Mouse (Mus musculus) MEL (cell line): ENCODE results near the gene 2310039H08Rik. TPM values are rescaled to one million over a fixed set of nuclear protein-coding genes. Genes with fewer than 3 reads are reported as not detected.
A peak's percentile ranks its signal among the peaks of the same experiment; 100 is the strongest.
"Not testable (repeated sequence)": the region's sequence is repeated elsewhere in the genome, so short reads cannot be mapped to it uniquely, and the experiment has no call there.

ENCODE experiments used
- DNase-seq: peaks from one replicate; pipeline ENCODE4 v3.0.0; 2011; ENCODE audit warnings: low read depth, low spot score
- H3K27ac ChIP-seq: 2 replicates; pipeline ENCODE4 v1.5.1; 2012; ENCODE audit warnings: low read depth, mild to moderate bottlenecking, control low read depth, low read length, moderate library complexity; ENCODE audit not compliant: control insufficient read depth
- H3K27me3 ChIP-seq, 2 experiments: fragments of 150-350 bp in 1 of 2; sonication (generic) in 1 of 2; 2 replicates each; pipeline ENCODE4 v1.6.1; 2012; ENCODE audit warnings: low read length in 2 of 2, mild to moderate bottlenecking in 2 of 2, improper control_type of control experiment in 1 of 2, moderate library complexity in 1 of 2; ENCODE audit not compliant: insufficient read depth in 2 of 2, control insufficient read depth in 1 of 2
- H3K36me3 ChIP-seq, 2 experiments: 2 replicates each; pipeline ENCODE4 v1.6.1; 2012 to 2014; ENCODE audit warnings: low read length in 2 of 2, improper control_type of control experiment in 1 of 2, inconsistent platforms in 1 of 2, mild to moderate bottlenecking in 1 of 2; ENCODE audit not compliant: insufficient read depth in 2 of 2, control insufficient read depth in 1 of 2
- H3K4me1 ChIP-seq, 2 experiments: fragments of 150-350 bp in 1 of 2; sonication (generic) in 1 of 2; 2 replicates each; pipeline ENCODE4 v1.6.1; 2012; ENCODE audit warnings: low read length in 2 of 2, improper control_type of control experiment in 1 of 2, mild to moderate bottlenecking in 1 of 2; ENCODE audit not compliant: insufficient read depth in 2 of 2, control insufficient read depth in 1 of 2
- H3K4me3 ChIP-seq, 2 experiments: fragments of 150-350 bp in 1 of 2; sonication (generic) in 1 of 2; 2 replicates each; pipeline ENCODE4 v1.5.1; 2012; ENCODE audit warnings: low read depth in 2 of 2, low read length in 2 of 2, mild to moderate bottlenecking in 2 of 2, moderate library complexity in 2 of 2, control low read depth in 1 of 2, improper control_type of control experiment in 1 of 2; ENCODE audit not compliant: control insufficient read depth in 1 of 2, insufficient read depth in 1 of 2
- H3K79me2 ChIP-seq: 2 replicates; pipeline ENCODE4 v1.6.1; 2012; ENCODE audit warnings: mild to moderate bottlenecking, low read length, moderate library complexity; ENCODE audit not compliant: control insufficient read depth, poor library complexity, insufficient read depth
- H3K9ac ChIP-seq: 2 replicates; pipeline ENCODE4 v1.6.1; 2012; ENCODE audit warnings: low read depth, mild to moderate bottlenecking, control low read depth, low read length, moderate library complexity; ENCODE audit not compliant: control insufficient read depth, poor library complexity, severe bottlenecking
- H3K9me3 ChIP-seq: fragments of 150-350 bp; sonication (generic); replicated peaks from 2 replicates; pipeline ENCODE4 v1.6.1; 2012; ENCODE audit warnings: mild to moderate bottlenecking, low read length, improper control_type of control experiment, moderate library complexity; ENCODE audit not compliant: insufficient read depth
- BHLHE40 ChIP-seq: IDR thresholded peaks from 2 replicates; pipeline ENCODE4 v1.6.1; 2012; ENCODE audit warnings: low read depth, mild to moderate bottlenecking, inconsistent platforms, low read length, improper control_type of control experiment, borderline replicate concordance
- GABPA ChIP-seq: IDR thresholded peaks from 2 replicates; pipeline ENCODE4 v1.6.1; 2012; ENCODE audit warnings: low read depth, mild to moderate bottlenecking, inconsistent platforms, low read length, improper control_type of control experiment, moderate library complexity
- GATA1 ChIP-seq: IDR thresholded peaks from 2 replicates; pipeline ENCODE4 v1.6.1; 2011; ENCODE audit warnings: low read depth, low read length, improper control_type of control experiment
- HCFC1 ChIP-seq: IDR thresholded peaks from 2 replicates; pipeline ENCODE4 v1.6.1; 2012; ENCODE audit warnings: low read depth, mild to moderate bottlenecking, inconsistent platforms, low read length, improper control_type of control experiment, moderate library complexity
- JUND ChIP-seq: IDR thresholded peaks from 2 replicates; pipeline ENCODE4 v1.6.1; 2011; ENCODE audit warnings: low read depth, mild to moderate bottlenecking, improper control_type of control experiment, low read length
- KAT2A ChIP-seq: conservative IDR thresholded peaks from 2 replicates; pipeline ENCODE4 v1.6.1; 2012; ENCODE audit warnings: low read depth, low read length, improper control_type of control experiment, inconsistent platforms
- MAFK ChIP-seq: IDR thresholded peaks from 2 replicates; pipeline ENCODE4 v1.6.1; 2011; ENCODE audit warnings: low read depth, mild to moderate bottlenecking, low read length, improper control_type of control experiment, borderline replicate concordance
- MAX ChIP-seq: IDR thresholded peaks from 2 replicates; pipeline ENCODE4 v1.6.1; 2011; ENCODE audit warnings: low read length, improper control_type of control experiment
- MAZ ChIP-seq: IDR thresholded peaks from 2 replicates; pipeline ENCODE4 v1.6.1; 2012; ENCODE audit warnings: low read depth, mild to moderate bottlenecking, inconsistent platforms, low read length, improper control_type of control experiment
- MEF2A ChIP-seq: IDR thresholded peaks from 2 replicates; pipeline ENCODE4 v1.6.1; 2014; ENCODE audit warnings: low read depth, mild to moderate bottlenecking, inconsistent platforms, low read length, improper control_type of control experiment; ENCODE audit not compliant: poor library complexity, insufficient replicate concordance, severe bottlenecking; ENCODE audit errors: extremely low read depth
- MXI1 ChIP-seq: IDR thresholded peaks from 2 replicates; pipeline ENCODE4 v1.6.1; 2011; ENCODE audit warnings: mild to moderate bottlenecking, low read depth, low read length, improper control_type of control experiment
- MYB ChIP-seq: IDR thresholded peaks from 2 replicates; pipeline ENCODE4 v1.6.1; 2011; ENCODE audit warnings: mild to moderate bottlenecking, low read depth, low read length, improper control_type of control experiment
- MYC ChIP-seq: IDR thresholded peaks from 2 replicates; pipeline ENCODE4 v1.6.1; 2011; ENCODE audit warnings: low read depth, mild to moderate bottlenecking, low read length, improper control_type of control experiment, moderate library complexity
- RCOR1 ChIP-seq: IDR thresholded peaks from 2 replicates; pipeline ENCODE4 v1.6.1; 2012; ENCODE audit warnings: low read depth, mild to moderate bottlenecking, inconsistent platforms, low read length, improper control_type of control experiment
- SMC3 ChIP-seq: IDR thresholded peaks from 2 replicates; pipeline ENCODE4 v1.6.1; 2011; ENCODE audit warnings: low read depth, low read length, improper control_type of control experiment
- TAL1 ChIP-seq: IDR thresholded peaks from 2 replicates; pipeline ENCODE4 v1.6.1; 2012; ENCODE audit warnings: mild to moderate bottlenecking, inconsistent platforms, low read length, moderate library complexity, mixed read lengths
- USF2 ChIP-seq, 2 experiments: IDR thresholded peaks; 2 replicates each; pipeline ENCODE4 v1.6.1; 2011 to 2012; ENCODE audit warnings: improper control_type of control experiment in 2 of 2, low read length in 2 of 2, borderline replicate concordance in 1 of 2, inconsistent platforms in 1 of 2, low read depth in 1 of 2, mild to moderate bottlenecking in 1 of 2; ENCODE audit not compliant: insufficient read depth in 1 of 2
- ZMIZ1 ChIP-seq: IDR thresholded peaks from 2 replicates; pipeline ENCODE4 v1.6.1; 2012; ENCODE audit warnings: low read depth, mild to moderate bottlenecking, inconsistent platforms, low read length, improper control_type of control experiment, moderate library complexity
- polyA plus RNA-seq, 2 experiments: library from polyadenylated mRNA; stranded (reverse) in 1 of 2; unstranded in 1 of 2; fragments of >175 nt in 1 of 2; fragments of >200 nt in 1 of 2; gene quantifications; 2 replicates each; pipeline versions ENCODE4 v1.2.1 to v1.2.4; 2012; ENCODE audit warnings: low replicate concordance in 2 of 2, low read depth in 1 of 2; ENCODE audit not compliant: insufficient read length in 2 of 2, insufficient read depth in 1 of 2, missing spikeins in 1 of 2
- total RNA-seq: library from RNA; depleted of rRNA; stranded (reverse); fragments of 300-350 nt; gene quantifications from 2 replicates; pipeline ENCODE4 v1.2.3, GENCODE M21; 2012

2310039H08Rik gene
- total and polyA plus RNA-seq, 3 experiments: 41.3 to 53.2 TPM; not detected in 1

- no peak for TF ChIP-seq MEF2A
- TF ChIP-seq MAFK: no peak
- TF ChIP-seq RCOR1: peak; percentile 64; the same call in 1 of the 2 replicates
- TF ChIP-seq MAX: no peak
- no peak for TF ChIP-seq MYC
- no peak for TF ChIP-seq MXI1
- no peak for TF ChIP-seq JUND
- TF ChIP-seq, all 39 proteins: peak for 6
These were observed 14.5 kb downstream of the 2310039H08Rik start (continued) for GRCm38 (mm10) chr17:46786952-46787351.

- not testable (repeated sequence) for H3K79me2 ChIP-seq, H3K9ac ChIP-seq, H3K4me1 ChIP-seq, DNase-seq, H3K9me3 ChIP-seq, H3K4me3 ChIP-seq, H3K27me3 ChIP-seq, H3K36me3 ChIP-seq, H3K27ac ChIP-seq
These were observed 15.5 kb downstream of the 2310039H08Rik start for GRCm38 (mm10) chr17:46787974-46788373.

GRCm38 (mm10) chr17:46792963-46793362 lies 20.5 kb downstream of the 2310039H08Rik start:
- Histone ChIP-seq H3K4me1 (0 out of 4 replicates have a peak, but pooled peaks cover 0 to 2% of the 10 kb centered on the region in 2 experiments), H3K36me3 (no peaks in the 10 kb centered on the region), H3K27me3 (no peaks in the 10 kb centered on the region), H3K9me3 (no peaks in the 10 kb centered on the region), H3K27ac (no peak overlapping the region), H3K79me2 (no peaks in the 10 kb centered on the region), H3K9ac (no peak overlapping the region), H3K4me3 (no peak overlapping the region)
- no peak for DNase-seq
- TF ChIP-seq MAZ (no peak), GATA1 (no peak), GABPA (no peak), RCOR1 (no peak), MYB (no peak), HCFC1 (no peak), MEF2A (no peak), MAX (no peak), TAL1 (no peak), BHLHE40 (no peak), USF2 (IDR thresholded peaks at IDR 0.05; ENCODE audit: borderline replicate concordance in 1 of 2, insufficient read depth in 1 of 2, low read depth in 1 of 2, low read length in 2 of 2) (no peak), KAT2A (no peak), ZMIZ1 (no peak), SMC3 (no peak)
